Mouse (Mus musculus): ENCODE data around the gene Park7.

Gene Park7

DNA sequence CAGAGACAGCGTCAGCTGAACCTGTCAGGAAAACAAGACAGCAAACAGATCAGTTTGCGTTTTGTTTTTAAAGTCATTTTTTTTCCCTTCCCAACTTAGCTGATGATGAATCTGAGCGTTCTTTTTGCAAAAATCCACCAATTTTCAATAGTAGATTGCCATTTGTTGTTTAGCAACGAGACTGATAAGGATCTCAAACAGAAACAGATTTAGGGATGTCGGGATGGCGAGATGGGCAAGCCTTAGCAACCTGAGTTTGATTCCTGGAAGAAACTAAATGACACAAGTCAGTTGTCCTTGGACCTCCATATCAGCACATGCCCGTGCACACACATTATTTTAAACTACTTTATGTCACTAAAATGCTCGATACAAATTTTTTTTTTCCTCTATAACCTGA, 41.6 kb downstream of the Park7 start:
- no peak for DNase-seq

GRCm38 (mm10) chr4:150872139-150872651, 42.0 kb downstream of the Park7 start:
- DNase-seq, result no peak

DNA sequence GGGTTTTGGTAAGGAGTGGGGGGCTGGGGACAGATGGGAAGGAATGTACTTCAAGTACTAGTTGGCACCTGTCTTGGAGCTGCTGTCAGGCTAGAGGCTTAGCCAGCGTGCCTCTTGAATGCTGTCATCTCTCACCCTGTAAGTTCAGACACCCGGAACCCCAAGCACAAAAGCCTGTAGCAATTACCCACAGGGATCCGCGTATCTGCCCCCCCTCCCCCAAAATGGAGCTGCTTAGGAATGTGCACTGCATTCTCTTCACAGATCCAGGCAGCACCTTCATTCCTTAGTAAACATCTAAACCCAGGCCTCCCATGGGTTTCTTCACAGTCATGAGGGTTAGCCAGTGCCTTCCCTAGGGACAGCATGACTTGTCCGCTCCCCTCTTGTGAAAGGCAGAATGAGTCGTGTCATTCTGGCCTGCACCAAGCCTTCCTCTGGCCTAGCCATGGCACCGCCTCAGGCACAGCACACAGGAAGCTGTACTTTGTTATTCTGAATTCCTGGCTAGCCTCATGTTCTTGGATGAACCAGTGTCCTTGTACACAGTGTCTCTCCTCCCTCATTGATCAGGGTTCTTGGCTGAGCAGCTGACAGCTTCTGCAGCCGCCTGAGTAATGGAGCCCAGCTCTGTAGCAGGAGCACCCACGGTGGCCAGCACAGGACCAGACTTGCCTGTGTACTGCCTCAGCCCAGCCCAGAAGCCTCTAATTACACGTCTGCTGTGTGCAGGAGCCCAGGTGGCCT, 42.7 kb downstream of the Park7 start:
- peak in 1 of 2 experiments; percentile 42 for DNase-seq

- no peak for DNase-seq
These were observed 43.3 kb downstream of the Park7 start for GRCm38 (mm10) chr4:150870963-150871391.

DNA sequence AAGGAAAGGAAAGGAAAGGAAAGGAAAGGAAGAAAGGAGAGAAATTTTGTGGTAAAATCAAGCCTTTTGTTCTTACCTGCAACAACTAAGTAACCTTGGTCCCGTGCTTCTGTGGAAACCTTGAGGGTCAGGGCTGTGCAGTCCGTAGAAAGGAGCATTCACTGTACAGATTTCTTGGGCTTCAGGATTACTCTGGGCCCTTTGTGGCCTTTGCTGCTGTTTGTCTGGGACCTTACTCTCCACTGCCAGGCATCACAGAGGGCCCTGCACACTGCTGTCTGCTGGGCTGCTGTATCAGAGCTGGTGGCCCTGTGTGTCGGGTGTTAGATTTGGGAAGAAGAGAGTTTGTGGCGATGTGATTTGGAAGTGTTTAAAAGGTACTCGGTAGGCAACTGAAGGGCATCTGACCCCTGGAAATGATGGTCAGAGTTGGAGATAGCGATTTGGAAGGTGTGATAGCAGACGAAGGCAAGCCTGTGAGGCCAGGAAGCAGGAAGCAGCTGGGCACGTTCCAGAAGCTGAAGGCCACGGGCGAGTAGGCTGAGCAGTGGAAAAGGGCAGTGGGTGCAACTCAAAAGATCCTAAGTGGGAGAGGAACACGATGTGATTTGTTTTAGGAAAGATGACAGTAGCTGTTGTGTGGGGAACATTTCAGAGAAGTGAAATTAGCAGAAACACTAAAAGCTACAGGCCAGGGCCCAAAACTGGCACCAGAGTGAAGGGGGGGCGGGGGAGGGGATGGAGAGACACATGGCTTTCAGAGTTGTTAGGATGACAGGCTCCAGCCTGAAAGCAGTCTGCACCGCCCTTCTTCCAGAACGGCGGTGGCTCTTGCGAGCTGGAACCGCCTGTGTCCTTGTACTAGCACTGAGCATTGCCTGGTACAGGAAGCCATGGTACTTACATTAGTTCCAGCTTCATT, 44.7 kb downstream of the Park7 start:
- no peak for DNase-seq

DNA sequence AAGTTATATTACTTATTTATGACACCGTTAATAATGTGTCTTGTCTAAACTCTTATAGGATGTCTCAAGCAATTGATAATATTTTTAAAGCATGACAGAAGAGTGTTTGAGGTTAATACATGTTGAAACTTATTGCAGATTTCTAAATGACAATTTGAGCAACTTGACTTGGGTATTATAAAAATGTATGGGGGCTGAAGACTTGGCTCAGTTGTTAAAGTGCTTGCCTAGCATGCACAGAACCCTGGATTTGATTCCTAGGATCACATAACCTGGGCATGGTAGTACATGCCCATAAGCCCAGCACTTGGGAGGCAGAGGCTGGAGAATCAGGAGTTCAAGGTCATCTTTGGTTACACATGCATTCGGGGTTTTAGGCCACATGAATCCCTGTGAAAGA, 45.4 kb downstream of the Park7 start:
- DNase-seq, result no peak

- no peak for DNase-seq
These were observed 46.1 kb downstream of the Park7 start for GRCm38 (mm10) chr4:150868161-150868560.

DNA sequence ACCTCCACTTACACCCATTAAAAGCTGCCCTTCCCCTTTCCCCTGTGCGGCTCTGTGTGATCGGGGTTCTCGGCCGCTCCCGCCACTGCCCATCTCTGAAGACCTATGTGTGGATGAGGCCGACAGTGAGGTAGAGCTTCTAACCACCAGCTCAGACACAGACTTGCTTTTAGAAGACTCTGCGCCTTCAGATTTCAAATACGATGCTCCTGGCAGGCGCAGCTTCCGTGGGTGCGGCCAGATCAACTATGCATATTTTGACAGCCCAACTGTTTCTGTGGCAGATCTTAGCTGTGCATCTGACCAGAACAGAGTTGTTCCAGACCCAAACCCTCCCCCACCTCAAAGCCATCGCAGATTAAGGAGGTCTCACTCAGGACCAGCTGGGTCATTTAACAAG, 47.7 kb downstream of the Park7 start:
- DNase-seq, result no peak

- DNase-seq, result no peak
These were observed 48.2 kb downstream of the Park7 start for GRCm38 (mm10) chr4:150866069-150866468.

GRCm38 (mm10) chr4:150865371-150865770, 48.9 kb downstream of the Park7 start:
- no peak for DNase-seq

GRCm38 (mm10) chr4:150862626-150863375, 51.4 kb downstream of the Park7 start:
- DNase-seq, result no peak

DNA sequence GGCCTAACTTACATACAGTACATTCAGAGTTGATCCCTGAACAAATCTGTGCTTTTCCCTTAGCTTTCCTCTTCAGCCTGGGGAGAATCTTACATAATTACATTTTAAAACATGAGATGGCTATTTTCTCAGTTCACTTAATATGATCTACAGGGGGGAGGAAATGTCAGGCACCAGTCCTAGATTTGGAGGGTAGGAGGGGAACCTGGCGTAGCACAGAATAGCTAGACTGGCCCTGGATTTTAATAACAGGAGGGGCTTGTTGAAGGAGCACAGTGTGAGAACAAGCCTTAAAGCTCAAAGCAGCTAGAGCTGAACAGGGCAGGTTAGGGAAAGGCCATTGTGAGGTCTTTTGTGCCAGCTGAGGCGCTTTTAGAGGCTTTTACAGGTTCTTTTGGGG, 53.1 kb downstream of the Park7 start:
- no peak for DNase-seq

DNA sequence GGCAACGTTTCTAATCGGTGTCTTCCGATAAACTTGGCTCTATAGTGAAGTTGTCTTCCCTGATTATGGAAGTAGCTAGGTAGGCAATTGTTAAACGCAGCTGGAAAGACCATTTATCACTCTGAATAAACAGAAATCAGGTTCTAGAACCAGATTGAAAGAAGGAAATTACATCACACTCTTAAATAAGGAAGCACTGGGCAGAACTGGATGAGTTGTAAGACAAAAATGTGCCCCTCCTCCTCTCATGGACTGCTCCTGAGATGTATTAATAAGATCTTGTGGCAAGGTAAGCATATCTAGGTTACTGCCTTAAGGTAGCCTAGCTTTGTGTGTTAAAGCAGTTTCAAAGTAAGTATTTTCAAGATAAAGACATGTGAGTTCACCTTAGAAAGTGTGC, 53.7 kb downstream of the Park7 start:
- no peak for DNase-seq

DNA sequence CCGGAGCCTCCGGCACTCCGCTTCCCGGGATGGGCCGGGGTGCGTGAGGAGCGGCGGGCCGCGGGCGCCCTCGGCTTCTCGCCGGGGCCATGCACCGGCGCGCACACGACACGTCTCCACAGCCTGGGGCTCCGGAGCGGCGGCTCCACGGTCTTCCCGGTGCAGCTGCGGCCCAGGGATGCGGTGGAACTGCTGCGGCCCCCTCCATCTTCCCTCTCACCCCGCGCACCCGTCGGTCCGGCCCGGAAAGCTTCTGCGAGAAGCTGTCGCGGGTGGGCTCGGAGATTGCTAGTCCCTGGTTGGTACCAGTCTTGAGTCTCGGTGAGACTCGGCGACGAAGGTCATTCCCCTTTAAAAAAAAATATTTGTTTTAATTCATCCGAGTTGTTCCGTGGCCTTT, 58.9 kb downstream of the Park7 start:
- DNase-seq, result peak in 1 of 2 experiments; percentile 53

DNA sequence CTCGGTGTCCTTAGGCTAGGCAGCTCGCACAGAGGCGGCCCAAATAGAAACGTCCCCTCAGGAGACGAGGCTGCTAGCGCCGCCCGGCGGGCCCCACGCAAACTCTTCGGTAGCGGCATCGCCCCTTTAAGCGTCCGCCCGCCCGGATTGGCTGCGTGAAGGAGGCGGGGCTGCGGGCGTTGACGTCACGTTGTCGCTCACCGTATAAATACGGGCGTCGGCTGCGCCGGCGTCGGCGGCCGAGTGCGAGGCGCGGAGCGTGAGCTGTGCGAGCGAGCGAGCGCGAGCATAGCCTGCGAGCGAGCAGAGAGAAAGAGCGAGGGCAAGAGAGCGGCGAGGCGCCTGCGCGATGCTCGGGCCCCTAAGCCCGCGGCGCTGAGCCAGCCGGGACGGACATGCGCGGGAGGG, 59.4 kb downstream of the Park7 start:
- peak; percentile 98 to 99 for DNase-seq

- peak; percentile 55 to 68 for DNase-seq
These were observed 60.4 kb downstream of the Park7 start, which contains the start of gene Errfi1 for GRCm38 (mm10) chr4:150853680-150854461. TSS of gene Errfi1 (plus strand) at chr4:150853919.

GRCm38 (mm10) chr4:150852479-150852878, 61.8 kb downstream of the Park7 start:
- no peak for DNase-seq

DNA sequence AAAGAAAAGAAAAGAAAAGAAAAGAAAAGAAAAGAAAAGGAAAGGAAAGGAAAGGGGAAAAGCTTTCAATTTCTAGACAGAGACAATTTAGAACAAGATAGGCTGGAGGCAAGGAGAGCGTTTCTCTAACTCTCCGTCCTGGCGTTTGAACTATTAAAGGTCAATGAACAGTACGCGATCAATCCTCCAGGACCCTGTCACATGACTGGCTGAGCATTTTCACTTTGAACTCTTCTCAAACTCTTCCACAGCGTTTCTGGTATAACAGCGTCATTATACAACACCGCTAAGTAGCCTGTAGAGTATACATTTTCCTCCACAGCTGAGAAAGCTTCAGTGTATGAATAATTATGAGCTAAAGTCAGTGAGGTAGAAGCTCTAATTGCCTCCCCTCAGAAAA, 62.2 kb downstream of the Park7 start:
- no peak for DNase-seq

- no peak for DNase-seq
These were observed 63.3 kb downstream of the Park7 start for GRCm38 (mm10) chr4:150850893-150851292.

GRCm38 (mm10) chr4:150849964-150850363, 64.3 kb downstream of the Park7 start:
- no peak for DNase-seq

All from kidney, postnatal 4 days (tissue).